Mouse (Mus musculus): Measurements from ENCODE around the gene Kcnh1. TPM values are rescaled to one million over a fixed set of nuclear protein-coding genes. Genes with fewer than 3 reads are reported as not detected.

The Kcnh1 gene
- 0.32 and 1.3 TPM in 2 replicates for polyA plus RNA-seq (2015; fragmentation: Nextera tagmentation; extraction: Ambion mirVana)

DNA sequence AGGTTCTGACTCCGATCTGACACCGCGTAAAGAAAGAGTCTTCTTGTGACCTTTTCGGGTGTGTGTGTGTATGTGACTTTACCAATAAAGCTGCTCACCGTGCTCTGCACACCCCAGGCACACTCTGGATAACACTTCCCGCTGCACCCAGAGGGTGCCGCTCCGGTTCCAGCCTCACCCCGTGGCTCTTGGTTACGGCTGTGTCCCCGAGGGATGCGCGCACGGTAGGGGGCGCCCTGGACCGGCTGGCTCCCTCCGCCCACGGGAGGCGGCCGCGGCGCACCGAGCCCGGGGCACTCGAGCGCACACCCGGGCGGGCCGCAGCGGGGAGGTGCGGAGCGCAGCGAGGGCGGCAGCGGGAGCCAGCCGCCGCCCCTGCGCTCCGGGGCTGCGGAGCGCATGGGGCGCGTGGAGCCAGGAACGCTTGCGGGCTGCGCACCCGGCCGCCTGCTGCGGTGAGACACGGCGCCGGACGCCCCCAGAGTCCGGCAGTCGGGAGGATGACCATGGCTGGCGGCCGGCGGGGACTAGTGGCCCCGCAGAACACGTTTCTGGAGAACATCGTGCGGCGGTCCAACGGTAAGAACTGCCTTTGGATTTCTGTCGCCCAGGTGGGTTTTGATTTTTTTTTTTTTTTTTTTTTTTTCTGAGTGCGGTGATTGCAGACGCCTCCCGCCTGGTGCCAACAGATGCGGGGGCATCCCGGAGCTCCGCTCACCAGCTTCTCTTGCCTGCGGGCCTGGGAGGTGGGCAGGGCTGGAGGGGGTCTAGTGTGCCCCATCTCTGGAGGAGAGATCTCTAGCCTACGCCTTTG lies at the start of gene Kcnh1:
TSS of gene Kcnh1 (plus strand) at position 267 of the 814 bp plus-strand sequence.

Other genes starting within 250 kb of the Kcnh1 start
- gene Rd3, start 213.4 kb upstream of the Kcnh1 start, polyA plus RNA-seq (2015; fragmentation: Nextera tagmentation; extraction: Ambion mirVana), result 0.58 and 0.79 TPM in 2 replicates
- gene Traf5, start 98.2 kb upstream of the Kcnh1 start, polyA plus RNA-seq (2015; fragmentation: Nextera tagmentation; extraction: Ambion mirVana), result 6.5 and 6.8 TPM in 2 replicates
- 23.0 and 23.8 TPM in 2 replicates for gene Rcor3, start 52.7 kb upstream of the Kcnh1 start, polyA plus RNA-seq (2015; fragmentation: Nextera tagmentation; extraction: Ambion mirVana)